Mouse (Mus musculus): ENCODE measurements at regions not wholly inside any gene's neighbourhood (a gene's known extent, or its start where the extent isn't known, plus 50 kb on each side); places are given as distances from the start of the nearest gene placed in this dataset.

- peaks cover 13% of the 10 kb centered on the region for H3K4me1 ChIP-seq
- no peak overlapping the region for H3K4me3 ChIP-seq
- no peak overlapping the region for H3K4me2 ChIP-seq
- no peak for ATAC-seq
- H3K27ac ChIP-seq: no peak overlapping the region
- no peaks in the 10 kb centered on the region for H3K9me3 ChIP-seq (replicated peaks)
- no peaks in the 10 kb centered on the region for H3K27me3 ChIP-seq
- H3K9ac ChIP-seq: no peak overlapping the region
- WGBS: 95% methylated on average over 5 of the region's 5 CpGs
- no peaks in the 10 kb centered on the region for H3K36me3 ChIP-seq (ENCODE audit: poor library complexity, severe bottlenecking)
These were observed 85.2 kb upstream of the Spred2 start for GRCm38 (mm10) chr11:19838932-19839331.

- WGBS: 94% methylated on average over 3 of the region's 3 CpGs
- Histone ChIP-seq H3K36me3 (ENCODE audit: poor library complexity, severe bottlenecking) (no peaks in the 10 kb centered on the region), H3K27ac (no peak overlapping the region), H3K9me3 (replicated peaks) (no peaks in the 10 kb centered on the region), H3K9ac (no peak overlapping the region), H3K4me2 (no peak overlapping the region), H3K4me1 (no peaks in the 10 kb centered on the region), H3K27me3 (no peaks in the 10 kb centered on the region), H3K4me3 (no peak overlapping the region)
- no peak for ATAC-seq
These were observed 81.1 kb upstream of the Spred2 start for GRCm38 (mm10) chr11:19843084-19843483.

GRCm38 (mm10) chr11:19847910-19848309 lies 76.3 kb upstream of the Spred2 start:
- Histone ChIP-seq H3K9ac (no peak overlapping the region), H3K36me3 (ENCODE audit: poor library complexity, severe bottlenecking) (no peaks in the 10 kb centered on the region), H3K27ac (no peak overlapping the region), H3K4me1 (no peaks in the 10 kb centered on the region), H3K4me2 (no peak overlapping the region), H3K9me3 (replicated peaks) (no peaks in the 10 kb centered on the region), H3K4me3 (no peak overlapping the region), H3K27me3 (no peaks in the 10 kb centered on the region)
- WGBS: 91% methylated on average over 6 of the region's 6 CpGs
- ATAC-seq: no peak

GRCm38 (mm10) chr11:19848412-19848811 lies 75.8 kb upstream of the Spred2 start:
- H3K9ac ChIP-seq: no peak overlapping the region
- WGBS: 86% methylated on average over 6 of the region's 6 CpGs
- no peak overlapping the region for H3K4me2 ChIP-seq
- H3K36me3 ChIP-seq (ENCODE audit: poor library complexity, severe bottlenecking): no peaks in the 10 kb centered on the region
- H3K4me3 ChIP-seq: no peak overlapping the region
- no peak for ATAC-seq
- no peaks in the 10 kb centered on the region for H3K27me3 ChIP-seq
- no peak overlapping the region for H3K27ac ChIP-seq
- no peaks in the 10 kb centered on the region for H3K9me3 ChIP-seq (replicated peaks)
- no peaks in the 10 kb centered on the region for H3K4me1 ChIP-seq

- no peak overlapping the region for H3K27ac ChIP-seq
- ATAC-seq: no peak
- 51% methylated on average over 4 of the region's 4 CpGs for WGBS
- no peak overlapping the region for H3K9ac ChIP-seq
- H3K36me3 ChIP-seq (ENCODE audit: poor library complexity, severe bottlenecking): no peaks in the 10 kb centered on the region
- no peak overlapping the region for H3K4me3 ChIP-seq
- H3K9me3 ChIP-seq (replicated peaks): no peaks in the 10 kb centered on the region
- no peaks in the 10 kb centered on the region for H3K27me3 ChIP-seq
- no peak overlapping the region for H3K4me2 ChIP-seq
- H3K4me1 ChIP-seq: no peaks in the 10 kb centered on the region
These were observed 74.8 kb upstream of the Spred2 start for GRCm38 (mm10) chr11:19849347-19849811.

- H3K4me2 ChIP-seq: no peak overlapping the region
- 86% methylated on average over 2 of the region's 3 CpGs for WGBS
- no peak for ATAC-seq
These were observed 74.2 kb upstream of the Spred2 start for GRCm38 (mm10) chr11:19849844-19850420.

GRCm38 (mm10) chr11:19851022-19851615 lies 73.1 kb upstream of the Spred2 start:
- Histone ChIP-seq H3K4me1 (no peaks in the 10 kb centered on the region), H3K27ac (no peak overlapping the region), H3K36me3 (ENCODE audit: poor library complexity, severe bottlenecking) (no peaks in the 10 kb centered on the region), H3K4me2 (no peak overlapping the region), H3K9me3 (replicated peaks) (no peaks in the 10 kb centered on the region), H3K9ac (no peak overlapping the region), H3K4me3 (no peak overlapping the region), H3K27me3 (no peaks in the 10 kb centered on the region)
- 51% methylated on average over 6 of the region's 6 CpGs for WGBS
- ATAC-seq: no peak

More at GRCm38 (mm10) chr11:19849844-19850420, 74.2 kb upstream of the Spred2 start:
- H3K4me3 ChIP-seq: no peak overlapping the region
- no peaks in the 10 kb centered on the region for H3K4me1 ChIP-seq
- no peaks in the 10 kb centered on the region for H3K36me3 ChIP-seq (ENCODE audit: poor library complexity, severe bottlenecking)
- no peak overlapping the region for H3K27ac ChIP-seq
- no peak overlapping the region for H3K9ac ChIP-seq
- H3K9me3 ChIP-seq (replicated peaks): no peaks in the 10 kb centered on the region
- H3K27me3 ChIP-seq: no peaks in the 10 kb centered on the region

GRCm38 (mm10) chr11:19861596-19861995 lies 62.6 kb upstream of the Spred2 start:
- Histone ChIP-seq H3K4me2 (no peak overlapping the region), H3K9ac (no peak overlapping the region), H3K27ac (no peak overlapping the region), H3K4me1 (no peaks in the 10 kb centered on the region), H3K36me3 (ENCODE audit: poor library complexity, severe bottlenecking) (no peaks in the 10 kb centered on the region), H3K9me3 (replicated peaks) (no peaks in the 10 kb centered on the region), H3K27me3 (no peaks in the 10 kb centered on the region), H3K4me3 (no peak overlapping the region)
- WGBS: 89% methylated on average over 4 of the region's 4 CpGs
- no peak for ATAC-seq

GRCm38 (mm10) chr11:19863327-19863726 lies 60.8 kb upstream of the Spred2 start:
- Histone ChIP-seq H3K4me1 (no peaks in the 10 kb centered on the region), H3K27ac (no peak overlapping the region), H3K9me3 (replicated peaks) (0 out of 2 replicates have a peak, but pooled peaks cover 5% of the 10 kb centered on the region), H3K27me3 (no peaks in the 10 kb centered on the region), H3K4me3 (no peak overlapping the region), H3K36me3 (ENCODE audit: poor library complexity, severe bottlenecking) (no peaks in the 10 kb centered on the region), H3K9ac (no peak overlapping the region), H3K4me2 (no peak overlapping the region)
- 85% methylated on average over 3 of the region's 3 CpGs for WGBS
- ATAC-seq: no peak

GRCm38 (mm10) chr11:19866262-19866661 lies 57.9 kb upstream of the Spred2 start:
- ATAC-seq: no peak
- no peak overlapping the region for H3K4me3 ChIP-seq
- 29% methylated on average over 2 of the region's 2 CpGs for WGBS

GRCm38 (mm10) chr11:19869671-19870070 lies 54.5 kb upstream of the Spred2 start:
- no peaks in the 10 kb centered on the region for H3K27me3 ChIP-seq
- H3K9ac ChIP-seq: no peak overlapping the region
- no peak overlapping the region for H3K4me3 ChIP-seq
- H3K36me3 ChIP-seq (ENCODE audit: poor library complexity, severe bottlenecking): no peaks in the 10 kb centered on the region
- H3K27ac ChIP-seq: no peak overlapping the region
- no peaks in the 10 kb centered on the region for H3K4me1 ChIP-seq
- no peak for ATAC-seq
- no peak overlapping the region for H3K4me2 ChIP-seq
- H3K9me3 ChIP-seq (replicated peaks): 0 out of 2 replicates have a peak, but pooled peaks cover 5% of the 10 kb centered on the region
- 86% methylated on average over 3 of the region's 3 CpGs for WGBS

More at GRCm38 (mm10) chr11:19866262-19866661, 57.9 kb upstream of the Spred2 start:
- Histone ChIP-seq H3K27me3 (no peaks in the 10 kb centered on the region), H3K9me3 (replicated peaks) (0 out of 2 replicates have a peak, but pooled peaks cover 5% of the 10 kb centered on the region), H3K36me3 (ENCODE audit: poor library complexity, severe bottlenecking) (no peaks in the 10 kb centered on the region), H3K4me1 (no peaks in the 10 kb centered on the region), H3K27ac (no peak overlapping the region), H3K4me2 (no peak overlapping the region), H3K9ac (no peak overlapping the region)

GRCm38 (mm10) chr11:19870136-19870535 lies 54.0 kb upstream of the Spred2 start:
- Histone ChIP-seq H3K4me1 (no peaks in the 10 kb centered on the region), H3K9ac (no peak overlapping the region), H3K27me3 (no peaks in the 10 kb centered on the region), H3K36me3 (ENCODE audit: poor library complexity, severe bottlenecking) (no peaks in the 10 kb centered on the region), H3K4me2 (no peak overlapping the region), H3K9me3 (replicated peaks) (0 out of 2 replicates have a peak, but pooled peaks cover 5% of the 10 kb centered on the region), H3K4me3 (no peak overlapping the region), H3K27ac (no peak overlapping the region)
- no peak for ATAC-seq
- 77% methylated on average over 7 of the region's 7 CpGs for whole genome bisulfite sequencing

GRCm38 (mm10) chr11:19873796-19874195 lies 50.4 kb upstream of the Spred2 start:
- Histone ChIP-seq H3K4me2 (no peak overlapping the region), H3K9ac (no peak overlapping the region), H3K4me3 (no peak overlapping the region), H3K27ac (no peak overlapping the region), H3K27me3 (no peaks in the 10 kb centered on the region), H3K4me1 (no peaks in the 10 kb centered on the region), H3K36me3 (ENCODE audit: poor library complexity, severe bottlenecking) (no peaks in the 10 kb centered on the region), H3K9me3 (replicated peaks) (no peaks in the 10 kb centered on the region)
- WGBS: 86% methylated on average over 6 of the region's 6 CpGs
- ATAC-seq: no peak
